Mouse (Mus musculus): ENCODE measurements around the gene Gm9639.
"Not testable (repeated sequence)": the region's sequence is repeated elsewhere in the genome, so short reads cannot be mapped to it uniquely, and the experiment has no call there.

Gm9639 gene

GRCm38 (mm10) chr10:77794976-77795375 is at the start of gene Gm9639:
TSS of gene Gm9639 (minus strand) at chr10:77795076.
- no peak for DNase-seq (ENCODE audit: low spot score in 2 of 2)

- DNase-seq (ENCODE audit: low spot score in 2 of 2) = no peak
Measured at GRCm38 (mm10) chr10:77839006-77839405, 44.1 kb upstream of the Gm9639 start.

DNA sequence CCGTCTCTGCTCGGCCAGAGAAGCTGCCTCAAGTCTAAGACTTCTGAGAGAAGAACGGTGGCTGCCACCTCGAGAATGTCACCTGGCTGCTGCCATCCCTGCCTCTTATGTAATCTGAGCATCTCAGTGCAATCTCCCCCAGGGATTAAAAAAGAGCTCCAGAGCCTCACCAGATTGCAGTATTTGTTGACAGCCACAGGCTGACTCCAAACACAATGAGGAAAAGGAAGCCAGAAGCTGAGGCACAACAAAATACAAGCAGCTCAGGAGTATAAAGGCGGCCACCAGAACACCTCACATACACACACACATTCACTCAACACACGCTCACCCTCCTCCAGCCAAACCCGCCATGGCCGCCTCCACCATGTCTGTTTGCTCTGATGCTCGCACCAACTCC is 40.8 kb upstream of the Gm9639 start, which contains the start of gene Krtap10-10:
Krtap10-10 (plus strand) TSS at position 301 of the 400 bp plus-strand sequence.
- DNase-seq (ENCODE audit: low spot score in 2 of 2) = no peak

DNA sequence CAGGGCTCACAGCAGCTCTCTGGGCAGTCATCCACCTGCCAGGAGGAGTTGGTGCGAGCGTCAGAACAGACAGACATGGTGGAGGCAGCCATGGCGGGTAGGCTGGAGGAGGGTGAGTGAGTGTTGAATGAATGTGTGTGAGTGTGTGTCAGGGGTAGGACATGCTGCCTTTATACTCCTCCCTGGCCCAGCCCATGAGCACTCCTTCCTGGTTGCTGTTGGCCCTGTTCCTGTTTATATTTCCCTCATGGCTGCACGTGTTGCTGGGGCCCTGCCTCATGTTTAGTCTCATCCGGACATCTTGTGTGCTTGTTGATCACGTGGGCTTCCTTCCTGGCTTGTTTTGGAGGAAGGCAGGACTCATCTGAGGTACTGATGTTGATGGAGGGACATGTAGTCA is 32.1 kb upstream of the Gm9639 start, which contains the start of gene Krtap10-4:
Krtap10-4 (minus strand) TSS at position 145 of the 400 bp plus-strand sequence.
- DNase-seq (ENCODE audit: low spot score in 2 of 2) = no peak

- DNase-seq (ENCODE audit: low spot score in 2 of 2) = no peak
Measured at GRCm38 (mm10) chr10:77819203-77819602, 24.3 kb upstream of the Gm9639 start.

DNA sequence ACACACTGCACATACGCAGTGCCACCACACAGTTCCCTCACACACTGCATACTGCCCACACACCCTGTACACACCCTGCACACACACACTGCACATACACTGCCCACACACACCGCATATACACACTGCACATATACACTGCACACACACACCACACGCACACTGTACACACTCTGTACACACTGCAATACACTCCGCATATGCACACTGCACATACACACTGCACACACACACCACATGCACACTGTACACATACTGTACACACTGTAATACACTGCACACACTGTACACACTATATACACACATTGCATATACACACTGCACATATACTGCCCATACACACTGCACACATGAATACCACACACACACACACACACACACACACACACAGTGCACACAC is 23.6 kb upstream of the Gm9639 start:
- DNase-seq (ENCODE audit: low spot score in 2 of 2) = no peak

- no peak for DNase-seq (ENCODE audit: low spot score in 2 of 2)
Measured at GRCm38 (mm10) chr10:77815514-77815913, 20.6 kb upstream of the Gm9639 start.

GRCm38 (mm10) chr10:77814382-77814781 is 19.5 kb upstream of the Gm9639 start, which contains the start of gene Gm2696:
TSS of gene Gm2696 (plus strand) at chr10:77814682.
- no peak for DNase-seq (ENCODE audit: low spot score in 2 of 2)

DNA sequence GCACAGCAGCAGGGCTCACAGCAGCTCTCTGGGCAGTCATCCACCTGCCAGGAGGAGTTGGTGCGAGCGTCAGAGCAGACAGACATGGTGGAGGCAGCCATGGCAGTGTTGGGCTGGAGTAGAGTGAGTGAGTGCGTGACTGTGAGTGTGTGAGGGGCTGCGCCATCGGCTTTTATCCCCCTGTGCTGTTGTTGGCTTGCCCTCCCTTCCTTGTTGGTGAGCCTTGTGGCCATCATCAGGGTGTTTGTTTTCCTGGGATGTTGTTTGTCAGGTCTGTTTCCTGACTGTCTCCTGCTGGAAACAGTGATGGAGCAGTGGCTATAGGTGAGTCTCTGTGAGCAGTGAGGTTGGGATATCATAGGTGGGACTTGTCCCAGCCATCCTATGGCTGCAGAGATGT is 16.9 kb upstream of the Gm9639 start, which contains the start of gene Gm9507:
Gm9507 (minus strand) TSS at position 101 of the 400 bp plus-strand sequence.
- DNase-seq (ENCODE audit: low spot score in 2 of 2) = no peak

DNA sequence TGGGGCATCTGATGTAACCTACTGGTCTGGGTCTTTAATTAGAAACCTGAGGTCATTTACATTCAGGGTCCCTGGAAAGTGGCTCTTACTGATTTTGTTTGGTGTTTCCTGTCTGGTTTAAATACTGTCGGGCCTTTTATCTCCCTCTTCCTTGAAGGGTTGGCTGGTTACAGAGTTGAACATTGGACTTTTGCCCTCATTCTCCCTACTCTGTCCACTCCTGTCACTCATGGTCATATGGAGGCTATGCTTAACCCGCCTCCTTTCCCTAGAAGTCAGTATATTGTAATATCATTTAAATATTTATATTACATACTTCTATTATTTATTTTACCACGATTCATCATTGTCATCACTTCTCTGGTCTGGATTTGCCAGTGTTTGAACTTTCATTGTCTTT is 9.2 kb upstream of the Gm9639 start:
- DNase-seq (ENCODE audit: low spot score in 2 of 2) = no peak

DNA sequence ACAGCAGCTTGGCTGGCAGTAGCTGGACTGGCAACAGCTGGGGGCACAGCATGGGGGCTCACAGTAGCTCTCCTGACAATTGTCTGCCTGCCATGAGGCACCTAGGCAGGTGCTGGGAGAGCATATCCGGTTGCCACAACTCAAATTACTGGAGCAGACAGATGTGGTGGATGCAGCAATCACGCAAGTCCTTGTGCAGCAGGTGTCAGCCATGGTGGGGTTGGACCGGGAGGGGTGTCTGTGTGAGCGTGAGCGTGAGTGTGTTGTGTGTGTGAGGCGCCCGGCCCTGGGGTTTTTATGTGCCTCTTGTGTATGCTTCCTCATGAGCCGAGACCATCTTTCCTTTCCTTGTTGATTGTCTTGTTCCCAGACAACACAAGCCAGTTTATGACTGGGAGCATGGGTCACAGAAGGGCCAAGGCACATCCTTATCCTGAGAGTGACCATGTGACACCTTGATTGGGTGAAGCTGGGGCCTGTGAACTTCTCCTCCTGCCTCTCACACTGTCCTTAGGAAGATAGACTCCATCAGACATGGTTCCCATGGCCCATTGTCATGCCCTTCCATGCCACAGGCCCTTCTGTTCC is 4.1 kb upstream of the Gm9639 start, which contains the start of gene Gm19668:
Gm19668 (minus strand) TSS at position 213 of the 588 bp plus-strand sequence.
- DNase-seq (ENCODE audit: low spot score in 2 of 2) = no peak

DNA sequence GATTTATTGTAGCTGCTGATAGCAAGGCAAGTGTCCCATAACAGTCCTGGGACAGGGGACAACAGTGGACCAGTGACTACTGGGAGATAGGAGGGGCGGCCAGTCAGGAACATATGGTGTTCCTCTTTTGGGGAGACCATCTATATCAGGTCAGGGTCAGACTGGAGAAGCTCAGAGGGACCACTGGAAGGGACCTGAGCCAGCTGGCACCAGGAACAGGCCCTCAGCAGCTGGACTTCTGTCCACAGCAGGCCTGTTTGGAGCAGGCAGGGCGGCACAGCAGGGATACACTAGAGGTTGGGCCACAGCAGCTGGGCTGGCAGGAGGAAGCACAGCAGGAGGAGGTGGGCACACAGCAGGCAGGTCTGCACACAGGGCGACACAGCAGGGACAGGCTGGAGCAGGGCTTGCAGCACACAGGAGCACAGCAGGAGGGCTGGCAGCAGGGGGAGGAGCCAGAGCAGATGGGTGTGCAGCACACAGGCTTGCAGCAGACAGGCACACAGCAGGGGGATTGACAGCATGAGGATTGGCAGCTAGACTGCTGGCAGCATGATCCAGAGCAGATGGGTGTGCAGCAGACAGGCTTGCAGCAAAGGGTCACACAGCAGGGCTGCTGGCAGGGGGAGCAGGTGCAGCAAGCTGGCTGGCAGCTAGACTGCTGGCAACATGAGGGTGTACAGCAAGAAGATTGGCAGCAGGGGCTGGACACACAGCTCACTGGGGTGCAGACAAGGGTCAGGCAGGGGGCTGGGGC is 3.5 kb upstream of the Gm9639 start:
- DNase-seq (ENCODE audit: low spot score in 2 of 2) = not testable (repeated sequence)

GRCm38 (mm10) chr10:77797677-77798076 is 2.8 kb upstream of the Gm9639 start:
- no peak for DNase-seq (ENCODE audit: low spot score in 2 of 2)

GRCm38 (mm10) chr10:77788621-77789020 is 6.3 kb downstream of the Gm9639 start:
- DNase-seq (ENCODE audit: low spot score in 2 of 2) = no peak

GRCm38 (mm10) chr10:77787876-77788275 is 7.0 kb downstream of the Gm9639 start, which contains the start of gene Gm7137:
TSS of gene Gm7137 (minus strand) at chr10:77788200.
- DNase-seq (ENCODE audit: low spot score in 2 of 2) = not testable (repeated sequence)

DNA sequence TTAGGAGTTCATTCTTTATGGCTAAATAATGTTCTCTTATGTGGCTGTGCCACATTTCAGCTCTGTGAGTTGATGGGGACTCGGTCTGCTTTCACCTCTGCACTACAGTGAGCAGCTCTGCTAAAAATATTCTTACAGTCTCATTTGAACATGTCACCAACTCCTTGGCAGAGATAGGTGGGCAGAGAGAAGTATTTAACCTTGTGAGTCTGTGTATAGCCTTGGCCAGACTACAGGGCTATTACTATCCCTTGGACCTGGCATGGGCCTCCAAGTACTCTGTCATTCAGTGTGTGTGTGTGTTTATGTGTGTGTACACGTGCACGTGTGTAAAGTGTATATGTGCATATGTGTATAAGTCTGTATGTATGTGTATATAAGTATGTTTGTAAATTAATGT is 11.5 kb downstream of the Gm9639 start:
- not testable (repeated sequence) for DNase-seq (ENCODE audit: low spot score in 2 of 2)

GRCm38 (mm10) chr10:77782442-77782841 is 12.4 kb downstream of the Gm9639 start, which contains the start of gene Gm3250:
TSS of gene Gm3250 (minus strand) at chr10:77782542.
- DNase-seq (ENCODE audit: low spot score in 2 of 2) = not testable (repeated sequence)

DNA sequence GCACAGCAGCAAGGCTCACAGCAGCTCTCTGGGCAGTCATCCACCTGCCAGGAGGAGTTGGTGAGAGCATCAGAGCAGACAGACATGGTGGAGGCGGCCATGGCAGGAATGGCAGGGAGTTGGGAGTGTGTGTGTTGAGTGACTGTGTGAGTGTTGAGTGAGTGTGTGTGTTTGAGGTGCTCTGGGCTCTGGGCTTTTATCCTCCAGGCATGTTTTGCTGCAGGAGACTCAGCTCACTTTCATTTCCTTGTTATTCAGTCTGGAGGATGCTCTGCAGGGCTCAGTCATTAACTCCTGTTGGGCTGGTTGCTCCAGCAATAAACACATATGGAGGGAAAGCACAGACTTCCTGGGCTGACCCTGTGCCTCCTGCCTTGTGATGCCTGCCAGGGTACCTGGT is 18.0 kb downstream of the Gm9639 start, which contains the start of gene Gm7138:
Gm7138 (minus strand) TSS at position 101 of the 400 bp plus-strand sequence.
- not testable (repeated sequence) for DNase-seq (ENCODE audit: low spot score in 2 of 2)

DNA sequence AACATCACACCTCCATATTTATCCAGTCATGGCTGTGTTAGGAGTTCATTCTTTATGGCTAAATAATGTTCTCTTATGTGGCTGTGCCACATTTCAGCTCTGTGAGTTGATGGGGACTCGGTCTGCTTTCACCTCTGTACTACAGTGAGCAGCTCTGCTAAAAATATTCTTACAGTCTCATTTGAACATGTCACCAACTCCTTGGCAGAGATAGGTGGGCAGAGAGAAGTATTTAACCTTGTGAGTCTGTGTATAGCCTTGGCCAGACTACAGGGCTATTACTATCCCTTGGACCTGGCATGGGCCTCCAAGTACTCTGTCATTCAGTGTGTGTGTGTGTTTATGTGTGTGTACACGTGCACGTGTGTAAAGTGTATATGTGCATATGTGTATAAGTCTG is 22.7 kb downstream of the Gm9639 start:
- not testable (repeated sequence) for DNase-seq (ENCODE audit: low spot score in 2 of 2)

DNA sequence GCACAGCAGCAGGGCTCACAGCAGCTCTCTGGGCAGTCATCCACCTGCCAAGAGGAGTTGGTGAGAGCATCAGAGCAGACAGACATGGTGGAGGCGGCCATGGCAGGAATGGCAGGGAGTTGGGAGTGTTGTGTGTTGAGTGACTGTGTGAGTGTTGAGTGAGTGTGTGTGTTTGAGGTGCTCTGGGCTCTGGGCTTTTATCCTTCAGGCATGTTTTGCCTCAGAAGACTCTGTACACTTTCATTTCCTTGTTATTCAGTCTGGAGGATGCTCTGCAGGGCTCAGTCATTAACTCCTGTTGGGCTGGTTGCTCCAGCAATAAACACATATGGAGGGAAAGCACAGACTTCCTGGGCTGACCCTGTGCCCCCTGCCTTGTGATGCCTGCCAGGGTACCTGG is 23.7 kb downstream of the Gm9639 start, which contains the start of gene Gm3238:
Gm3238 (minus strand) TSS at position 101 of the 400 bp plus-strand sequence.
- DNase-seq (ENCODE audit: low spot score in 2 of 2) = not testable (repeated sequence)

DNA sequence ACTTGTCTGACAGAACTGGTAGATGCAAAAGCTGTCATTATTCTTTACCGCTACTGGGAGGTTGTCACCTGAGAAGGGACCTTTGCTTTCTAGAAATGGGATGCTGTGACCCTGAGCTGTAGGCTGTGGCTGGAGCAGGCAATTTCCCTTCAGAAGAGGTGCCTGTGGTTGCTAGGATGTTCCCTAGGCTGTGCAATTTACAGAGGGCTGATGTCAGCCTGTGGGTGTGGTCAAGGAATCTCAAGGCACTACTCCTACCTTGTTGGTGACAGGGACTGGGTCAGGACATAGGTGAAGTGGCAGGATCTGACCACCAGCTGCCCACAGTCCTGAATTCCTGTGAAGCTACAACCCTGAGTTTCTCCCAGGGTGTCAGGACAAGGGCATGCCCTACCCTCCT is 25.1 kb downstream of the Gm9639 start:
- no peak for DNase-seq (ENCODE audit: low spot score in 2 of 2)

DNA sequence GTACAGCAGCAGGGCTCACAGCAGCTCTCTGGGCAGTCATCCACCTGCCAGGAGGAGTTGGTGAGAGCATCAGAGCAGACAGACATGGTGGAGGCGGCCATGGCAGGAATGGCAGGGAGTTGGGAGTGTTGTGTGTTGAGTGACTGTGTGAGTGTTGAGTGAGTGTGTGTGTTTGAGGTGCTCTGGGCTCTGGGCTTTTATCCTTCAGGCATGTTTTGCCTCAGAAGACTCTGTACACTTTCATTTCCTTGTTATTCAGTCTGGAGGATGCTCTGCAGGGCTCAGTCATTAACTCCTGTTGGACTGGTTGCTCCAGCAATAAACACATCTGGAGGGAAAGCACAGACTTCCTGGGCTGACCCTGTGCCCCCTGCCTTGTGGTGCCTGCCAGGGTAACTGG is 35.3 kb downstream of the Gm9639 start, which contains the start of gene Gm3233:
Gm3233 (minus strand) TSS at position 101 of the 400 bp plus-strand sequence.
- DNase-seq (ENCODE audit: low spot score in 2 of 2) = not testable (repeated sequence)

All from frontal cortex, postnatal 14 days (tissue).